Mouse (Mus musculus) heart, postnatal 0 days (tissue): ENCODE results near the gene Mtg2. TPM values are rescaled to one million over a fixed set of nuclear protein-coding genes. Genes with fewer than 3 reads are reported as not detected.

ENCODE experiments used
- ATAC-seq: fragments of 200-750 bp; cut with Nextera tagmentation; 2 replicates; pipeline ENCODE4 v1.8.0; 2017; ENCODE audit warnings: low read depth, moderate number of reproducible peaks, moderate library complexity; ENCODE audit not compliant: insufficient read depth
- DNase-seq: peaks from one replicate; pipeline ENCODE4 v3.0.0-alpha.2; 2016; ENCODE audit warnings: low spot score
- H3K27ac ChIP-seq: fragments of 300-500 bp; sonication (generic); 2 replicates; pipeline ENCODE4 v1.5.1; 2014; ENCODE audit warnings: low read depth, mild to moderate bottlenecking
- H3K27me3 ChIP-seq: fragments of 300-500 bp; sonication (generic); 2 replicates; pipeline ENCODE4 v1.6.1; 2014; ENCODE audit warnings: low read length, mixed read lengths; ENCODE audit not compliant: control insufficient read depth, insufficient read depth
- H3K36me3 ChIP-seq: fragments of 300-500 bp; sonication (generic); replicated peaks from 2 replicates; pipeline ENCODE4 v1.6.1; 2014; ENCODE audit warnings: low read length, mixed read lengths; ENCODE audit not compliant: control insufficient read depth, insufficient read depth
- H3K4me1 ChIP-seq: fragments of 300-500 bp; sonication (generic); 2 replicates; pipeline ENCODE4 v1.6.1; 2014; ENCODE audit warnings: antibody characterized with exemption; ENCODE audit not compliant: control insufficient read depth, insufficient read depth
- H3K4me2 ChIP-seq: fragments of 300-500 bp; sonication (generic); 2 replicates; pipeline ENCODE4 v1.6.1; 2014; ENCODE audit warnings: low read depth, mild to moderate bottlenecking, low read length, moderate library complexity
- H3K4me3 ChIP-seq: fragments of 300-500 bp; sonication (generic); 2 replicates; pipeline ENCODE4 v1.5.1; 2014; ENCODE audit warnings: low read depth, low read length
- H3K9ac ChIP-seq: fragments of 300-500 bp; sonication (generic); replicated peaks from 2 replicates; pipeline ENCODE4 v1.6.1; 2014; ENCODE audit warnings: low read depth, low read length, mixed read lengths
- H3K9me3 ChIP-seq: fragments of 300-500 bp; sonication (generic); replicated peaks from 2 replicates; pipeline ENCODE4 v1.6.1; 2016; ENCODE audit warnings: low read length; ENCODE audit not compliant: control insufficient read depth
- CTCF ChIP-seq: IDR thresholded peaks from 2 replicates; pipeline ENCODE4 v1.5.1; 2016; ENCODE audit warnings: antibody characterized with exemption, control low read depth, low read depth
- EP300 ChIP-seq: IDR thresholded peaks from 2 replicates; pipeline ENCODE4 v1.6.1; 2016; ENCODE audit warnings: antibody characterized with exemption, low read depth
- WGBS: fragments of 180-500 bp; shearing (Covaris S2); extraction: QIAGEN DNeasy Blood & Tissue Kit; methylation state at CpG from one replicate; pipeline ENCODE4 v1.1.7; 2014; 5-methylcytosine and 5-hydroxymethylcytosine counted together
- polyA plus RNA-seq: library from polyadenylated mRNA; unstranded; fragments of >200 nt; fragmentation: Nextera tagmentation; extraction: Ambion mirVana; gene quantifications from 2 replicates; pipeline ENCODE4 v1.2.1, GENCODE M21; 2015
- total RNA-seq: library from RNA; depleted of rRNA; stranded (reverse); fragments of >200 nt; gene quantifications from 2 replicates; pipeline ENCODE4 v1.2.3, GENCODE M21; 2014; ENCODE audit warnings: low replicate concordance

Gene Mtg2
- total and polyA plus RNA-seq, 2 experiments from 2014 or later: 21.3 to 33.9 TPM

DNA sequence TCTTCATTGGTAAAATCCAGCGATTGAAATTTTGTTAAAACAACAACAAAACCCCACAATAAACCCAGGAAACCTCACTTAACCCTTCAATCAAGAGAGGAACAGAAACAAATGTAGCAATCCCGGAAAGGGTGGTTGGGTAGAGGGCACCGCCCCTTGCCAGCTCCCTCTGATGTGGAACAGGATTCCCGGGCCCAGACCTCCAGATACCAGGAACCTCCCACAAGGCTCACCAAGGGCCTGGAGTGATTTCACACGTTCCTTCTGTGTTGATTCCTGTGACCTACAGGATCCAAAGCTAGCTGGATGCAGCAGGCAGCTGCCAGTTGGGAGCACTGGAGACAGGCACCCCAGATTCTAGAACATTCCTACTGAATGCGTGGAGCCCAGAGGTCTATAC, 30.0 kb upstream of the Mtg2 start:
- no peaks in the 10 kb centered on the region for H3K27me3 ChIP-seq
- H3K27ac ChIP-seq: no peak overlapping the region
- no peak overlapping the region for H3K4me3 ChIP-seq
- no peak for DNase-seq
- no peaks in the 10 kb centered on the region for H3K9me3 ChIP-seq
- peaks cover 12% of the 10 kb centered on the region; the same call in 1 of the 2 replicates for H3K4me1 ChIP-seq
- no peak for ATAC-seq
- TF ChIP-seq EP300 (no peak), CTCF (no peak)
- H3K9ac ChIP-seq: no peak overlapping the region
- no peak overlapping the region for H3K4me2 ChIP-seq
- H3K36me3 ChIP-seq: peaks cover 38% of the 10 kb centered on the region
- 42% methylated on average over 6 of the region's 6 CpGs for WGBS

DNA sequence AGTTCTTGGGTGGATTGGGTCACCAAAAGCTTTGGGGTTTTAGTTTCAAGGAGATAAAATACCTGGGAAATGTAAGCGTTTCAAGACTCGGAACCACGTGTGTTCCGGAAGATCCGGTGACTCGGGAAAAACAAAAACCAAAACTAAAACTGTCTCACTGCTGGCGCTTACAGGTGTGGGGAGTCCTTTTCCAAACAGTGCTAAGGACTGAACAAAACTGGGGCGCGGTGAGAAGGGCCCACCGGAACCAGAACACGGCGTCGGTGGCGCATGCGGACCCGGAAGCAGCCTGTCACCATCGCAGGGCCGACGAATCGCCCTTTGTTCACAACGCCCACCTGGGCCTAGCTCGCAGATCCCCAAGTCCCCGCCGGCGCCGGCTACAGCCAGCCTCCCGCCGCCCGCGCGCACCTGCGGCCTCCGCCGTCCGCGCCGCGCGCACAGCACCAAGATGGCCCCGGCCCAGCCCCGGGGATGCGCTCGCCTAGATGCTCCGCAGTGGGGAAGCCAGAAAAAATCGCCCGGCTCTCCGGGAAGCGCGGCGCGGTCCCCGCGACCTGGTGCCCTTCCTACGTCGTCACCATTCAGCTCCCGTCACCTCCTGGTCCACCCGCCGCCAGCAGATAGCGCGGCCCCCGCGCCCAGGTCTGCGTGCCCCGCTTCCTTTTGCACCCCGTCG, 28.7 kb upstream of the Mtg2 start:
- DNase-seq: no peak
- H3K4me3 ChIP-seq: peak overlapping the region; percentile 99

DNA sequence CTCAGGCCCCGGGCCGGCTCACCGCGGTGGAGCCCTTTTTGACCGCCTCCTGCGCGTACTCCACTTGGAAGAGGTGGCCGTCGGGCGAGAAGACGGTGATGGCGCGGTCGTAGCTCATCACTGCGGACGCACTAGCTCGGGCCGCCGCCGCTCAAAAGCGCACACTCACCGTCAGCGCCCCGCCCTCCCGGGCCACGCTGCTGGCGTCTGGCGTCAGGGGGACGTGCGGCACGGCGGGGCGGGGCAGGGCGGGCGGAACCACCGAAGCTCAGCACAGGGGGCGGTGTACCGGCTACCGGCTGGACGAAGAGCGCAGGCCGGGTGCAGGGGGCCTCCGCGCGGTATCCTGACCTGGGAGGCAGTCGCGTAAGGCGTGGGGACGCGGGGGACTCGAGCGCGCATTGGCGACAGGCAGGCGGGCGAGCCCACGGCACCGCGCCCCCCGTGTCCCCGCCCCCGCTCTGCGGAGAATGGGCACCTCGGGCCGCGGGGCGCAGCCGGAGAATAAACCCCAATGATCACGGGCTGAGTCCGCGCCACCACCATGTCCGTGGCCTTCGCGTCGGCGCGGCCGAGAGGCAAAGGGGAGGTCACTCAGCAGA, 28.0 kb upstream of the Mtg2 start, which contains the start of the genes Psma7 and Ss18l1:
Psma7 (minus strand) TSS at position 178 of the 602 bp plus-strand sequence.
Ss18l1 (plus strand) TSS at position 254 of the 602 bp plus-strand sequence.
- H3K4me1 ChIP-seq: peaks cover 12% of the 10 kb centered on the region; the same call in 1 of the 2 replicates
- H3K9me3 ChIP-seq: no peaks in the 10 kb centered on the region
- DNase-seq (peak; percentile 89), ATAC-seq (peak; percentile 96)
- peak within 1 kb of the TSS; percentile 92 for H3K27ac ChIP-seq
- H3K36me3 ChIP-seq: peaks cover 19% of the 10 kb centered on the region
- H3K9ac ChIP-seq: peak within 1 kb of the TSS; percentile 91
- H3K27me3 ChIP-seq: no peaks in the 10 kb centered on the region
- peak within 1 kb of the TSS; percentile 82 for H3K4me2 ChIP-seq
- under 1% methylated on average over 67 of the region's 78 CpGs for WGBS
- H3K4me3 ChIP-seq: peak within 1 kb of the TSS; percentile 99
- TF ChIP-seq EP300: no peak
- TF ChIP-seq CTCF: peak; percentile 8; the same call in 1 of the 2 replicates

More for the DNA sequence above, 28.7 kb upstream of the Mtg2 start:
- Histone ChIP-seq H3K27me3 (no peaks in the 10 kb centered on the region), H3K9ac (peak overlapping the region; percentile 91), H3K36me3 (peaks cover 26% of the 10 kb centered on the region), H3K27ac (peak overlapping the region; percentile 92), H3K4me1 (peaks cover 12% of the 10 kb centered on the region; the same call in 1 of the 2 replicates), H3K9me3 (no peaks in the 10 kb centered on the region), H3K4me2 (peak overlapping the region; percentile 82)
- WGBS: under 1% methylated on average over 64 of the region's 66 CpGs
- ATAC-seq: peak; percentile 51
- TF ChIP-seq CTCF: no peak
- TF ChIP-seq EP300: no peak

DNA sequence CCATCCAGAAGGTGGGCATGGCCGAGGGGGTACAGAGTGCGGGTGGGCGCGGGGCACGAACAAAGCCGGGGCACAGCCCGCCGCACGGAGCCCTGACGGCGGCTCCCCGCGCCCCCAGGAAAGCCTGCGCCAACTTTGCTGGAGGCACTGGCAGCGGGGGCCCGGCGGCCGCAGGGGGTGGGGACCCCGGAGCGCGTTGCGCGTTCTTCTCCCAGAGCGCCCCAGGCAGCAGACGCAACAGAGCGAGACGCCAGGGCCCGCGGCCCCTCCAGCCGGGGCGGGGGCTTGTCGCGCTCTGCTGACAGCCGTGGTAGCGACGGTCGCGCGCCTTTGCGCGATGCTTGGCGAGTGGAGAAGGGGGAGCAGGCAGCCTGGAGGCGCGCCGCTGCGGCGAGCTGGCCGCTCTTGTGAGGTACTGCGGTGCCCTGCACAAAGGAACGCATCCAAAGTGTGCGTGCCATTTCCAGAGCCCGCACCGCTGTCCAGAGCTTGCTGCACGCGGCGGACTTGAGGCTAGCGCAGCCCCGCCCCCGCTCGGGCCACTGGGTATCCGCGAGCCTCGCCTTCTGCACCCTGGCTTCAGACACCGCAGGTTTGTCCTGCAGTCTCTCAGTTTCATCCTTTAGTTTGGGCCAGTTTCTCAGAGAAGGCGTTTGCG, 27.4 kb upstream of the Mtg2 start:
- peak overlapping the region; percentile 82 for H3K4me2 ChIP-seq
- H3K9ac ChIP-seq: peak overlapping the region; percentile 91
- H3K27ac ChIP-seq: peak overlapping the region; percentile 92
- TF ChIP-seq EP300 (no peak), CTCF (no peak)
- DNase-seq (peak; percentile 50), ATAC-seq (peak; percentile 71)
- no peaks in the 10 kb centered on the region for H3K9me3 ChIP-seq
- H3K36me3 ChIP-seq: peaks cover 13% of the 10 kb centered on the region
- peak overlapping the region; percentile 99 for H3K4me3 ChIP-seq
- under 1% methylated on average over 60 of the region's 66 CpGs for WGBS
- H3K27me3 ChIP-seq: no peaks in the 10 kb centered on the region
- H3K4me1 ChIP-seq: peaks cover 12% of the 10 kb centered on the region; the same call in 1 of the 2 replicates

DNA sequence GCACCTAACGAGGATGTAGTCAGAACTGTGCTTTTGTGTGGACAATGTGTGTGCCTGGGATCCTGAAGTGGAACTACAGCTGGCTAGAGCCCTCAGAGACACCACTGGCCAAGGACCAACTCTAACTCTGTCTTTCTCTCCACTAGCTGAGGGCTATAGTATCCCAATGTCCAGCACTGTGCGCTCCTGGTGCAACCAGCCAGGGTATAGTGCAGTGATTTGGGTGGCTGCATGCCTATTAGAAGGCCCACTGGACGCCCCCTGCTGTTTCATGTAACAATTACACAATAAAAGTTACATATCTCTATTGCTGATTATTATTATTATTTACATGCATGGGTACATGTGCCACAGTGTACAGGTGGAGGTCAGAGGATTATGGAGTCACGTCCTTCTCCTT, 25.1 kb upstream of the Mtg2 start:
- Histone ChIP-seq H3K27ac (no peak overlapping the region), H3K4me3 (no peak overlapping the region), H3K36me3 (no peaks in the 10 kb centered on the region), H3K4me1 (peaks cover 12% of the 10 kb centered on the region; the same call in 1 of the 2 replicates), H3K27me3 (no peaks in the 10 kb centered on the region), H3K9ac (no peak overlapping the region), H3K4me2 (no peak overlapping the region), H3K9me3 (no peaks in the 10 kb centered on the region)
- TF ChIP-seq EP300 (no peak), CTCF (peak; percentile 68)
- no peak for ATAC-seq
- 43% methylated on average over 4 of the region's 4 CpGs for WGBS
- DNase-seq: peak; percentile 49
